Mouse (Mus musculus): ENCODE data around the gene Snu13. TPM values are rescaled to one million over a fixed set of nuclear protein-coding genes. Genes with fewer than 3 reads are reported as not detected.

The Snu13 gene
- total and polyA plus RNA-seq, 3 experiments: 181 to 283 (median 269) TPM

DNA sequence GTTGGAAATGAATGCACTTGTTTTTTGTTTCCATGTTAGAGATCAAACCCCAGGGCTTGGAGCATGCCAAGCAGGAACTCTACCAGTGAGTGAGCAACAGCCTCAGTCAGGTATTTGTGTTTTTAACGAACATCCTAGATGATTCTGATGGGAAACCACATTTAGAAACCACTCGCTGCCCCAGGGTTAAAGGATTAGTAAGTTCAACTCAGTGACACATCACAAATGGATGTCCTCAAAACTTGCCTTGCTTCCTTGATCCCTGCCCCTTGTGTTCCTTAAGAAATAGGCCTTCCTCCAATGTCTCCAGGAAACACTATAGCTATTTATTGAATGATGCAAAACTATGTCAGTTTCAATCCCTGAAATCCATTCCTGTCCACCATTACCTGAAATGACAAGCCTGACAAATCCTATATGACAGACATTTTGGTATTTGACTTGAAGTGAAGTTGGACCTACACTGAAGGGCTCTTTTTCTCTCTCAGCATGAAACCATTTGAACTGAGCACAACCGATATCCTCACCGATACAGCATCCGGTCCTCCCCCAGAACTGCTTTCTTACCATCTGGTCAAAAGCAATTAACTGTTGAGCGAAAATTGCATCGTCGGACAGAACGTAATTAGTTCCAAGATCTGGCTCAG, 32.5 kb downstream of the Snu13 start:
- H3K4me3 ChIP-seq (ENCODE audit: low read depth, low read length): peak overlapping the region; percentile 96
- peaks cover 41% of the 10 kb centered on the region for H3K36me3 ChIP-seq (replicated peaks)
- no peaks in the 10 kb centered on the region for H3K27me3 ChIP-seq (ENCODE audit: insufficient read depth, low read length)
- DNase-seq (ENCODE audit: low spot score) (no peak), ATAC-seq (ENCODE audit: extremely low read depth, insufficient number of reproducible peaks, low FRiP score, poor library complexity, severe bottlenecking) (no peak)
- TF ChIP-seq TAL1 (conservative IDR thresholded peaks at IDR 0.05; ENCODE audit: low read depth, low read length) (no peak), GATA1 (IDR thresholded peaks at IDR 0.05; ENCODE audit: borderline replicate concordance, low read length) (no peak), CTCF (IDR thresholded peaks at IDR 0.05; ENCODE audit: low read depth, low read length) (no peak), POLR2AphosphoS5 (IDR thresholded peaks at IDR 0.05; ENCODE audit: insufficient replicate concordance, low read depth, low read length) (no peak), GATA2 (IDR thresholded peaks at IDR 0.05; ENCODE audit: borderline replicate concordance, low read depth, low read length) (no peak)
- no peaks in the 10 kb centered on the region for H3K9me3 ChIP-seq (replicated peaks)
- H3K4me1 ChIP-seq (ENCODE audit: insufficient read depth, low read depth, low read length): peaks cover 39% of the 10 kb centered on the region

DNA sequence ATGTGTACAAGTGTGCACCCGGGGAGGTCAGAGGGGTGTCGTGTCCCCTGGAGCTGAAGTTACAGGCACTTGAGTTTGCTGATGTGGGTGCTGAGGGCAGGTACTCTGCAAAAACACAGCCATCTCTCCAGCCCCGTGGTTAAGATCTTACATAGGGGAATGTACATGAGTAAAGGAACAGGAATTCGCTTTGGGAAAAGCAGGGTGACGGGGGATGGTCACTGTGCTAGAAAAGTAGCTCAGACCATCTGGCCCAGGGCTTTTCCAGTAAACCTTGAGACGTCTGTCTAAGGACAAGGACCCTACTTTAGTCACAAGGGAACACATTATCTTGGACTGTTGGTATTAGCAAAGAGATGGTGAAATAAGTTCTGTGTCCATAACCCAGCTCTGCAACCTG, 35.5 kb downstream of the Snu13 start:
- ATAC-seq (ENCODE audit: extremely low read depth, insufficient number of reproducible peaks, low FRiP score, poor library complexity, severe bottlenecking) (no peak), DNase-seq (ENCODE audit: low spot score) (no peak)
- TF ChIP-seq GATA2 (IDR thresholded peaks at IDR 0.05; ENCODE audit: borderline replicate concordance, low read depth, low read length) (no peak), TAL1 (conservative IDR thresholded peaks at IDR 0.05; ENCODE audit: low read depth, low read length) (no peak), POLR2AphosphoS5 (IDR thresholded peaks at IDR 0.05; ENCODE audit: insufficient replicate concordance, low read depth, low read length) (no peak), CTCF (IDR thresholded peaks at IDR 0.05; ENCODE audit: low read depth, low read length) (no peak), GATA1 (IDR thresholded peaks at IDR 0.05; ENCODE audit: borderline replicate concordance, low read length) (no peak)
- Histone ChIP-seq H3K4me3 (ENCODE audit: low read depth, low read length) (no peak overlapping the region), H3K27me3 (ENCODE audit: insufficient read depth, low read length) (no peaks in the 10 kb centered on the region), H3K4me1 (ENCODE audit: insufficient read depth, low read depth, low read length) (peaks cover 27% of the 10 kb centered on the region), H3K9me3 (replicated peaks) (no peaks in the 10 kb centered on the region), H3K36me3 (replicated peaks) (peaks cover 53% of the 10 kb centered on the region)

DNA sequence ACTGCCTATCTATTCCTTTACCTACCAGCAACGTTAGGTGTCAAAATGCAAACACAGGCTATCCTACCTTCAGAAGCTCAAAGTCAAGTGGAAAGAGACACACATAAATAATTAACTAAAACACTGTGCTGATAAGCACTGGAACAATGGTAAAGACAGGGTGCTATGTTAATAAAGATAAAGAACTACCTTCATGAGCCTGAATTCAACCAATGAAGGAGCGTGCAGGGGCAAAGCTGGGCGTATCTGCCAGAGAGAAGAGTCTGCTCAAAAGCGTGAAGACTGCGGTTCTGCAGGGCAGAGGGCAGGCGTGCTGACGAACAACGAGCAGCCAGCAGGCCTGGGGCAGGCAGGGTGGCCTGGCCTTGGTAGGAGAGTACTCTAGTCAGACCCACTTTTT, 43.1 kb downstream of the Snu13 start:
- DNase-seq (ENCODE audit: low spot score) (no peak), ATAC-seq (ENCODE audit: extremely low read depth, insufficient number of reproducible peaks, low FRiP score, poor library complexity, severe bottlenecking) (no peak)
- TF ChIP-seq POLR2AphosphoS5 (IDR thresholded peaks at IDR 0.05; ENCODE audit: insufficient replicate concordance, low read depth, low read length) (no peak), GATA1 (IDR thresholded peaks at IDR 0.05; ENCODE audit: borderline replicate concordance, low read length) (no peak), CTCF (IDR thresholded peaks at IDR 0.05; ENCODE audit: low read depth, low read length) (no peak), TAL1 (conservative IDR thresholded peaks at IDR 0.05; ENCODE audit: low read depth, low read length) (no peak), GATA2 (IDR thresholded peaks at IDR 0.05; ENCODE audit: borderline replicate concordance, low read depth, low read length) (no peak)
- Histone ChIP-seq H3K4me1 (ENCODE audit: insufficient read depth, low read depth, low read length) (peaks cover 3% of the 10 kb centered on the region; the same call in 1 of the 2 replicates), H3K36me3 (replicated peaks) (peaks cover 92% of the 10 kb centered on the region), H3K9me3 (replicated peaks) (no peaks in the 10 kb centered on the region), H3K27me3 (ENCODE audit: insufficient read depth, low read length) (no peaks in the 10 kb centered on the region), H3K4me3 (ENCODE audit: low read depth, low read length) (no peak overlapping the region)

DNA sequence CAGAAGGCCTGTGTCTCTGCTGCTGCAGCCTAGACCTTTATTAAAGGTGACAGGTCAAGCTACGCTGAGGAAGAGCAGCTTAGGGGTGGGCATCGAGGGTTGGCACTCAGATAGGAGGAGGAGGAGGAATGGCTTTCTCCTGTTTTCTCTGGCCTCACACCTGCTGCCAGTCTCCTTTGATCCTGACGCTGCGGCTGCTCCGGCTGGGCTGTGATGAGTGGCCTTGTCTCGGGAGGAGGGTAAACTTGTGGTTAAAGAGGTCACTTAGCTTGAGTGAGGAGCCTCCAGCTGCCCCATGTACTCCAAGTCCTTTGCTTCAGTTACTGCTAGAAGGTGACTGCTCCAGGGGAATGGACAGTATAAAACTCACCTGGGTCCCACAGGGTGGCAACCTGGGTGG, 53.4 kb downstream of the Snu13 start:
- TF ChIP-seq CTCF (IDR thresholded peaks at IDR 0.05; ENCODE audit: low read depth, low read length) (no peak), TAL1 (conservative IDR thresholded peaks at IDR 0.05; ENCODE audit: low read depth, low read length) (no peak), POLR2AphosphoS5 (IDR thresholded peaks at IDR 0.05; ENCODE audit: insufficient replicate concordance, low read depth, low read length) (no peak), GATA2 (IDR thresholded peaks at IDR 0.05; ENCODE audit: borderline replicate concordance, low read depth, low read length) (no peak), GATA1 (IDR thresholded peaks at IDR 0.05; ENCODE audit: borderline replicate concordance, low read length) (no peak)
- ATAC-seq (ENCODE audit: extremely low read depth, insufficient number of reproducible peaks, low FRiP score, poor library complexity, severe bottlenecking) (no peak), DNase-seq (ENCODE audit: low spot score) (no peak)
- H3K9me3 ChIP-seq (replicated peaks): peaks cover 4% of the 10 kb centered on the region; the same call in 1 of the 2 replicates
- peaks cover 72% of the 10 kb centered on the region for H3K36me3 ChIP-seq (replicated peaks)
- no peaks in the 10 kb centered on the region for H3K27me3 ChIP-seq (ENCODE audit: insufficient read depth, low read length)
- H3K4me1 ChIP-seq (ENCODE audit: insufficient read depth, low read depth, low read length): peaks cover 18% of the 10 kb centered on the region
- no peak overlapping the region for H3K4me3 ChIP-seq (ENCODE audit: low read depth, low read length)

DNA sequence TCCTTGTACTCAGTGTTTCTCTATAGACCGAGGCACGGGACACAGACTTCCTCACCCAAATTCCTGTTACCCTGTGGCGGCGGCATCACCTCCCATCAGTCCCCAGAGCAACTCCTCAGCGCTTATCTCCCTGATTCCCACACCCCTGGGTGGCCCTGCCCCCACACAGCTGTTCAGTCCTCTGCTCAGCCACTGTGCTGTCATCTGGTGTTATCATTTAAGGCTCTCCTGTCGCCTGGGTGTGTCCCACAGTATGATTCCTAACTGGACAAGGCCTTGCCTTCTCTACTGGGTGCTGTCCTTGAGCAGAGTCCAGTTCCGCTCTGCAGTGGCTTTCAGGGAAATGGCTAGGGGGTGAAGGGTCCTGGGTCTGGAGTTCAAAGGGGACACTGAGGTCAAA, 56.8 kb downstream of the Snu13 start:
- Histone ChIP-seq H3K36me3 (replicated peaks) (peaks cover 39% of the 10 kb centered on the region), H3K9me3 (replicated peaks) (peaks cover 4% of the 10 kb centered on the region; the same call in 1 of the 2 replicates), H3K4me3 (ENCODE audit: low read depth, low read length) (peak overlapping the region; percentile 20; the same call in 1 of the 2 replicates), H3K4me1 (ENCODE audit: insufficient read depth, low read depth, low read length) (peaks cover 18% of the 10 kb centered on the region), H3K27me3 (ENCODE audit: insufficient read depth, low read length) (0 out of 2 replicates have a peak, but pooled peaks cover 2% of the 10 kb centered on the region)
- TF ChIP-seq TAL1 (conservative IDR thresholded peaks at IDR 0.05; ENCODE audit: low read depth, low read length) (no peak), POLR2AphosphoS5 (IDR thresholded peaks at IDR 0.05; ENCODE audit: insufficient replicate concordance, low read depth, low read length) (no peak), GATA2 (IDR thresholded peaks at IDR 0.05; ENCODE audit: borderline replicate concordance, low read depth, low read length) (no peak), GATA1 (IDR thresholded peaks at IDR 0.05; ENCODE audit: borderline replicate concordance, low read length) (no peak), CTCF (IDR thresholded peaks at IDR 0.05; ENCODE audit: low read depth, low read length) (no peak)
- ATAC-seq (ENCODE audit: extremely low read depth, insufficient number of reproducible peaks, low FRiP score, poor library complexity, severe bottlenecking): peak; percentile 57
- no peak for DNase-seq (ENCODE audit: low spot score)

Other genes with a start within 250 kb of the Snu13 start
- 23.2 and 28.1 TPM in 2 replicates for gene Tef, start 245.2 kb downstream of the Snu13 start, total RNA-seq (2014; fragmentation: Nextera tagmentation)
- 61.5 and 61.7 TPM in 2 replicates for gene Tef, start 245.2 kb downstream of the Snu13 start, total RNA-seq (2017)
- gene Tef, start 245.2 kb downstream of the Snu13 start, polyA plus RNA-seq (2012): 69.5 and 75.8 TPM in 2 replicates
- gene Tob2, start 188.8 kb downstream of the Snu13 start, total RNA-seq (2014; fragmentation: Nextera tagmentation): 30.4 and 32.3 TPM in 2 replicates
- 8.5 and 9.9 TPM in 2 replicates for gene Tob2, start 188.8 kb downstream of the Snu13 start, total RNA-seq (2017)
- gene Tob2, start 188.8 kb downstream of the Snu13 start, polyA plus RNA-seq (2012): 35.4 and 37.5 TPM in 2 replicates
- gene Phf5a, start 175.7 kb downstream of the Snu13 start, total RNA-seq (2014; fragmentation: Nextera tagmentation): 79.6 and 81.9 TPM in 2 replicates
- 99.2 and 121 TPM in 2 replicates for gene Phf5a, start 175.7 kb downstream of the Snu13 start, total RNA-seq (2017)
- 8.0 and 10.3 TPM in 2 replicates for gene Phf5a, start 175.7 kb downstream of the Snu13 start, polyA plus RNA-seq (2012)
- 152 and 177 TPM in 2 replicates for gene Aco2, start 175.3 kb downstream of the Snu13 start, total RNA-seq (2014; fragmentation: Nextera tagmentation)
- gene Aco2, start 175.3 kb downstream of the Snu13 start, total RNA-seq (2017): 124 and 140 TPM in 2 replicates
- gene Aco2, start 175.3 kb downstream of the Snu13 start, polyA plus RNA-seq (2012): 142 TPM in 2 replicates
- gene Polr3h, start 121.4 kb downstream of the Snu13 start, total RNA-seq (2014; fragmentation: Nextera tagmentation): 6.8 and 8.4 TPM in 2 replicates
- 25.0 and 26.7 TPM in 2 replicates for gene Polr3h, start 121.4 kb downstream of the Snu13 start, total RNA-seq (2017)
- 36.8 and 62.8 TPM in 2 replicates for gene Polr3h, start 121.4 kb downstream of the Snu13 start, polyA plus RNA-seq (2012)
- gene Csdc2, start 110.8 kb downstream of the Snu13 start, total RNA-seq (2014; fragmentation: Nextera tagmentation): not detected in 2 replicates
- 0.17 TPM in 1 of 2 replicates, not detected in the other for gene Csdc2, start 110.8 kb downstream of the Snu13 start, total RNA-seq (2017)
- gene Csdc2, start 110.8 kb downstream of the Snu13 start, polyA plus RNA-seq (2012): not detected in 2 replicates
- gene Pmm1, start 86.7 kb downstream of the Snu13 start, total RNA-seq (2014; fragmentation: Nextera tagmentation): 51.6 and 57.8 TPM in 2 replicates
- gene Pmm1, start 86.7 kb downstream of the Snu13 start, total RNA-seq (2017): 35.9 and 42.9 TPM in 2 replicates
- 157 and 161 TPM in 2 replicates for gene Pmm1, start 86.7 kb downstream of the Snu13 start, polyA plus RNA-seq (2012)
- gene 1700029P11Rik, start 67.1 kb downstream of the Snu13 start, total RNA-seq (2014; fragmentation: Nextera tagmentation): not detected in 2 replicates
- gene 1700029P11Rik, start 67.1 kb downstream of the Snu13 start, total RNA-seq (2017): not detected in 2 replicates
- not detected in 2 replicates for gene 1700029P11Rik, start 67.1 kb downstream of the Snu13 start, polyA plus RNA-seq (2012)
- 49.8 and 50.1 TPM in 2 replicates for gene Xrcc6, start 59.8 kb downstream of the Snu13 start, total RNA-seq (2014; fragmentation: Nextera tagmentation)
- gene Xrcc6, start 59.8 kb downstream of the Snu13 start, total RNA-seq (2017): 114 and 154 TPM in 2 replicates
- 10.1 and 12.4 TPM in 2 replicates for gene Xrcc6, start 59.8 kb downstream of the Snu13 start, polyA plus RNA-seq (2012)
- gene Desi1, start 13.7 kb downstream of the Snu13 start, total RNA-seq (2014; fragmentation: Nextera tagmentation): 38.2 and 57.9 TPM in 2 replicates
- gene Desi1, start 13.7 kb downstream of the Snu13 start, total RNA-seq (2017): 5.4 and 6.1 TPM in 2 replicates
- gene Desi1, start 13.7 kb downstream of the Snu13 start, polyA plus RNA-seq (2012): 45.4 and 60.0 TPM in 2 replicates
- not detected in 2 replicates for gene 4930407I10Rik, start 11.6 kb upstream of the Snu13 start, total RNA-seq (2014; fragmentation: Nextera tagmentation)
- 0.16 TPM in 1 of 2 replicates, not detected in the other for gene 4930407I10Rik, start 11.6 kb upstream of the Snu13 start, total RNA-seq (2017)
- gene 4930407I10Rik, start 11.6 kb upstream of the Snu13 start, polyA plus RNA-seq (2012): not detected in 2 replicates
- gene Mei1, start 22.4 kb upstream of the Snu13 start, total RNA-seq (2014; fragmentation: Nextera tagmentation): not detected in 2 replicates
- 0.05 TPM in 1 of 2 replicates, not detected in the other for gene Mei1, start 22.4 kb upstream of the Snu13 start, total RNA-seq (2017)
- gene Mei1, start 22.4 kb upstream of the Snu13 start, polyA plus RNA-seq (2012): not detected in 2 replicates
- 9.0 and 16.7 TPM in 2 replicates for gene Ccdc134, start 80.3 kb upstream of the Snu13 start, total RNA-seq (2014; fragmentation: Nextera tagmentation)
- gene Ccdc134, start 80.3 kb upstream of the Snu13 start, total RNA-seq (2017): 29.7 and 31.7 TPM in 2 replicates
- 5.5 and 13.9 TPM in 2 replicates for gene Ccdc134, start 80.3 kb upstream of the Snu13 start, polyA plus RNA-seq (2012)
- 97.6 and 164 TPM in 2 replicates for gene Srebf2, start 99.6 kb upstream of the Snu13 start, total RNA-seq (2014; fragmentation: Nextera tagmentation)
- 42.5 and 48.5 TPM in 2 replicates for gene Srebf2, start 99.6 kb upstream of the Snu13 start, total RNA-seq (2017)
- 440 and 648 TPM in 2 replicates for gene Srebf2, start 99.6 kb upstream of the Snu13 start, polyA plus RNA-seq (2012)
- not detected in 2 replicates for gene Shisa8, start 165.2 kb upstream of the Snu13 start, total RNA-seq (2014; fragmentation: Nextera tagmentation)
- gene Shisa8, start 165.2 kb upstream of the Snu13 start, total RNA-seq (2017): 0.05 TPM in 1 of 2 replicates, not detected in the other
- not detected in 2 replicates for gene Shisa8, start 165.2 kb upstream of the Snu13 start, polyA plus RNA-seq (2012)
- 1.6 and 2.4 TPM in 2 replicates for gene Tnfrsf13c, start 176.8 kb upstream of the Snu13 start, total RNA-seq (2014; fragmentation: Nextera tagmentation)
- 0.71 and 1.2 TPM in 2 replicates for gene Tnfrsf13c, start 176.8 kb upstream of the Snu13 start, total RNA-seq (2017)
- gene Tnfrsf13c, start 176.8 kb upstream of the Snu13 start, polyA plus RNA-seq (2012): 0.18 and 0.65 TPM in 2 replicates
- gene Cenpm, start 197.2 kb upstream of the Snu13 start, total RNA-seq (2014; fragmentation: Nextera tagmentation): 70.7 and 84.1 TPM in 2 replicates
- 13.7 and 15.7 TPM in 2 replicates for gene Cenpm, start 197.2 kb upstream of the Snu13 start, total RNA-seq (2017)
- gene Cenpm, start 197.2 kb upstream of the Snu13 start, polyA plus RNA-seq (2012): 103 and 105 TPM in 2 replicates
- gene 1500009C09Rik, start 204.8 kb upstream of the Snu13 start, total RNA-seq (2014; fragmentation: Nextera tagmentation): not detected in 2 replicates
- not detected in 2 replicates for gene 1500009C09Rik, start 204.8 kb upstream of the Snu13 start, total RNA-seq (2017)
- not detected in 2 replicates for gene 1500009C09Rik, start 204.8 kb upstream of the Snu13 start, polyA plus RNA-seq (2012)
- not detected in 2 replicates for gene Sept3, start 227.3 kb upstream of the Snu13 start, total RNA-seq (2014; fragmentation: Nextera tagmentation)
- gene Sept3, start 227.3 kb upstream of the Snu13 start, total RNA-seq (2017): 0.05 and 0.12 TPM in 2 replicates
- gene Sept3, start 227.3 kb upstream of the Snu13 start, polyA plus RNA-seq (2012): not detected in 2 replicates

Measured in G1E (cell line).